ENCODE assay signal across 8 mouse cellular contexts in the genomic region with DNA sequence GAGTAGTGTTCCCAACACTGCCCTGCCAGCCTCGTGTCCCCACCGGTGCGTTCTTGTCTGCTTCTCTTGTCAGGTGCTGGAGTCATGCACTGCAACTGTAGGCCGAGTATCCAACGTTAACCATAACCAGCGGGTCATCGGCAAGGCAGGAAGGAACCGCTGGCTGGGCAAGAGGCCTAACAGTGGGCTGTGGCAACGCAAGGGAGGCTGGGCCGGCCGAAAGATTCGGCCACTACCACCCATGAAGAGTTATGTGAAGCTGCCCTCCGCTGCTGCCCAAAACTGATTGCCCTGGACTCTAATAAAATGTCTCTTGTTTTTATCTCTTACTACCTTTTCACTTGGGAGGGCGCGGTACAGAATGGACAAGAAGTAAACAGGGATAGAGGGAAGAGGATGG. TPM values are rescaled to one million over a fixed set of nuclear protein-coding genes. Genes with fewer than 3 reads are reported as not detected.
DNase-seq lines count a peak whose midpoint lies in the region; ATAC-seq lines count a peak whose summit lies in the region.

No protein-coding gene starts in this region.

- DNase-seq in cerebellum, postnatal 25 days: peak; percentile 47 to 48
- DNase-seq in 3T3-L1 (ENCODE audit: low read depth, low spot score): peak; percentile 41
- DNase-seq in right cerebral cortex, postnatal 36 days (ENCODE audit: low spot score in 2 of 2): no peak
- DNase-seq in frontal cortex, adult 2 months (ENCODE audit: extremely low spot score in 1 of 2, low spot score in 1 of 2): no peak

- peaks cover 54% of the 10 kb centered on the region for H3K4me1 ChIP-seq in forebrain, embryonic 13.5 days
- H3K4me1 ChIP-seq in liver, embryonic 12.5 days: peaks cover 49% of the 10 kb centered on the region

- WGBS in forebrain, embryonic 13.5 days: 33% methylated on average over 15 of the region's 15 CpGs
- WGBS in liver, embryonic 12.5 days (ENCODE audit: insufficient replicate concordance): 20% methylated on average over 15 of the region's 15 CpGs

- H3K27me3 ChIP-seq in forebrain, embryonic 13.5 days: no peaks in the 10 kb centered on the region
- no peaks in the 10 kb centered on the region for H3K27me3 ChIP-seq in liver, embryonic 12.5 days (replicated peaks)

- no peaks in the 10 kb centered on the region for H3K9me3 ChIP-seq in forebrain, embryonic 13.5 days (replicated peaks)
- no peaks in the 10 kb centered on the region for H3K9me3 ChIP-seq in liver, embryonic 12.5 days (replicated peaks)

- H3K4me3 ChIP-seq in forebrain, embryonic 13.5 days: peak overlapping the region; percentile 68
- H3K4me3 ChIP-seq in liver, embryonic 12.5 days: peak overlapping the region; percentile 77

- peak overlapping the region; percentile 92 for H3K9ac ChIP-seq in forebrain, embryonic 13.5 days
- H3K9ac ChIP-seq in liver, embryonic 12.5 days: peak overlapping the region; percentile 87

- ATAC-seq in cerebellum, adult (ENCODE audit: insufficient number of reproducible peaks, low FRiP score, low TSS enrichment): no peak
- ATAC-seq in forebrain, embryonic 13.5 days: no peak
- no peak for ATAC-seq in liver, embryonic 12.5 days
- no peak for ATAC-seq in monocyte, adult 5-6 weeks (replicated peaks; ENCODE audit: insufficient number of reproducible peaks, low FRiP score, low TSS enrichment, poor library complexity, severe bottlenecking)

- peaks cover 36% of the 10 kb centered on the region for H3K36me3 ChIP-seq in forebrain, embryonic 13.5 days (ENCODE audit: poor library complexity, severe bottlenecking)
- H3K36me3 ChIP-seq in liver, embryonic 12.5 days: peaks cover 45% of the 10 kb centered on the region

- H3K27ac ChIP-seq in forebrain, embryonic 13.5 days: peak overlapping the region; percentile 94
- H3K27ac ChIP-seq in liver, embryonic 12.5 days: peak overlapping the region; percentile 88

- peak overlapping the region; percentile 91 for H3K4me2 ChIP-seq in forebrain, embryonic 13.5 days
- H3K4me2 ChIP-seq in liver, embryonic 12.5 days: peak overlapping the region; percentile 98

RNA-seq across cellular contexts. Expression of a gene that starts 0.3 kb away (rescaled TPM):
- 33.5 and 39.0 TPM in 2 replicates for polyA plus RNA-seq in forebrain, embryonic 13.5 days (2015; fragmentation: Nextera tagmentation; extraction: Ambion mirVana)
- 16.9 and 18.3 TPM in 2 replicates for polyA plus RNA-seq in liver, embryonic 12.5 days (2016; fragmentation: Nextera tagmentation; extraction: Ambion mirVana)
- polyA plus RNA-seq in frontal cortex, adult 2 months (2012; rRNA removed): 33.0 and 35.2 TPM in 2 replicates
- 2.0 to 3.2 TPM (median 3.2 TPM) in 3 replicates for total RNA-seq in monocyte, adult 5-6 weeks (2017)

RNA-seq across cellular contexts. Expression of a gene that starts 3.8 kb away (rescaled TPM):
- polyA plus RNA-seq in forebrain, embryonic 13.5 days (2015; fragmentation: Nextera tagmentation; extraction: Ambion mirVana): 89.0 and 97.3 TPM in 2 replicates
- polyA plus RNA-seq in liver, embryonic 12.5 days (2016; fragmentation: Nextera tagmentation; extraction: Ambion mirVana): 95.0 and 106 TPM in 2 replicates
- polyA plus RNA-seq in frontal cortex, adult 2 months (2012; rRNA removed): 51.2 and 58.7 TPM in 2 replicates
- total RNA-seq in monocyte, adult 5-6 weeks (2017): 26.1 to 33.3 TPM (median 28.5 TPM) in 3 replicates

RNA-seq across cellular contexts. Expression of a gene that starts 4.0 kb away (rescaled TPM):
- 44.3 and 47.7 TPM in 2 replicates for polyA plus RNA-seq in forebrain, embryonic 13.5 days (2015; fragmentation: Nextera tagmentation; extraction: Ambion mirVana)
- polyA plus RNA-seq in liver, embryonic 12.5 days (2016; fragmentation: Nextera tagmentation; extraction: Ambion mirVana): 6.3 and 6.6 TPM in 2 replicates
- 20.1 and 23.5 TPM in 2 replicates for polyA plus RNA-seq in frontal cortex, adult 2 months (2012; rRNA removed)
- 15.6 to 18.9 TPM (median 18.5 TPM) in 3 replicates for total RNA-seq in monocyte, adult 5-6 weeks (2017)

RNA-seq across cellular contexts. Expression of a gene that starts 20.5 kb away (rescaled TPM):
- 32.5 and 35.3 TPM in 2 replicates for polyA plus RNA-seq in forebrain, embryonic 13.5 days (2015; fragmentation: Nextera tagmentation; extraction: Ambion mirVana)
- polyA plus RNA-seq in liver, embryonic 12.5 days (2016; fragmentation: Nextera tagmentation; extraction: Ambion mirVana): 16.8 and 17.7 TPM in 2 replicates
- polyA plus RNA-seq in frontal cortex, adult 2 months (2012; rRNA removed): 5.3 and 6.3 TPM in 2 replicates
- total RNA-seq in monocyte, adult 5-6 weeks (2017): not detected in 3 replicates

RNA-seq across cellular contexts. Expression of a gene that starts 24.3 kb away (rescaled TPM):
- 54.5 and 59.7 TPM in 2 replicates for polyA plus RNA-seq in forebrain, embryonic 13.5 days (2015; fragmentation: Nextera tagmentation; extraction: Ambion mirVana)
- polyA plus RNA-seq in liver, embryonic 12.5 days (2016; fragmentation: Nextera tagmentation; extraction: Ambion mirVana): 37.0 and 37.3 TPM in 2 replicates
- polyA plus RNA-seq in frontal cortex, adult 2 months (2012; rRNA removed): 29.6 and 33.0 TPM in 2 replicates
- total RNA-seq in monocyte, adult 5-6 weeks (2017): 52.8 to 99.5 TPM (median 65.5 TPM) in 3 replicates

Comparison
In these comparisons a context has a peak if more than half of its experiments do, and no peak if none do; other contexts are left out.
1. DNase-seq: peak in cerebellum, postnatal 25 days (2 of 2) and 3T3-L1 (single experiment); none in right cerebral cortex, postnatal 36 days (0 of 2) and frontal cortex, adult 2 months (0 of 2).